Mouse (Mus musculus): ENCODE data around the gene G3bp2.

GRCm38 (mm10) chr5:92127751-92128150 lies 44.2 kb upstream of the G3bp2 start:
- TF ChIP-seq TAL1 (IDR thresholded peaks at IDR 0.05; ENCODE audit: low read length) (no peak), GATA1 (IDR thresholded peaks at IDR 0.05; ENCODE audit: low read length) (no peak)
